Mouse (Mus musculus): ENCODE data around the gene Hnf1b. TPM values are rescaled to one million over a fixed set of nuclear protein-coding genes. Genes with fewer than 3 reads are reported as not detected.

Gene Hnf1b
- total RNA-seq, 2 experiments from 2014 or later: not detected

GRCm38 (mm10) chr11:83852501-83853211, 2.8 kb downstream of the Hnf1b start:
- DNase-seq (ENCODE audit: low spot score): no peak

- DNase-seq (ENCODE audit: low spot score): no peak
Observed at GRCm38 (mm10) chr11:83853221-83853792, 3.4 kb downstream of the Hnf1b start.

GRCm38 (mm10) chr11:83854091-83854490, 4.2 kb downstream of the Hnf1b start:
- no peak for DNase-seq (ENCODE audit: low spot score)

- no peak for DNase-seq (ENCODE audit: low spot score)
Observed at GRCm38 (mm10) chr11:83854707-83855106, 4.8 kb downstream of the Hnf1b start.

- DNase-seq (ENCODE audit: low spot score): no peak
Observed at GRCm38 (mm10) chr11:83857256-83857655, 7.4 kb downstream of the Hnf1b start.

GRCm38 (mm10) chr11:83865286-83865685, 15.4 kb downstream of the Hnf1b start:
- DNase-seq (ENCODE audit: low spot score): no peak

- DNase-seq (ENCODE audit: low spot score): no peak
Observed at GRCm38 (mm10) chr11:83867571-83867970, 17.7 kb downstream of the Hnf1b start.

- no peak for DNase-seq (ENCODE audit: low spot score)
Observed at GRCm38 (mm10) chr11:83869147-83869546, 19.3 kb downstream of the Hnf1b start.

GRCm38 (mm10) chr11:83869686-83870085, 19.8 kb downstream of the Hnf1b start:
- DNase-seq (ENCODE audit: low spot score): no peak

GRCm38 (mm10) chr11:83871780-83872554, 22.1 kb downstream of the Hnf1b start:
- no peak for DNase-seq (ENCODE audit: low spot score)

- DNase-seq (ENCODE audit: low spot score): no peak
Observed at GRCm38 (mm10) chr11:83873509-83873908, 23.6 kb downstream of the Hnf1b start.

- DNase-seq (ENCODE audit: low spot score): no peak
Observed at GRCm38 (mm10) chr11:83876630-83877029, 26.8 kb downstream of the Hnf1b start.

GRCm38 (mm10) chr11:83877765-83878164, 27.9 kb downstream of the Hnf1b start:
- DNase-seq (ENCODE audit: low spot score): no peak

- DNase-seq (ENCODE audit: low spot score): no peak
Observed at GRCm38 (mm10) chr11:83878417-83878952, 28.6 kb downstream of the Hnf1b start.

- DNase-seq (ENCODE audit: low spot score): no peak
Observed at GRCm38 (mm10) chr11:83879130-83879529, 29.3 kb downstream of the Hnf1b start.

- no peak for DNase-seq (ENCODE audit: low spot score)
Observed at GRCm38 (mm10) chr11:83881438-83881837, 31.6 kb downstream of the Hnf1b start.

- DNase-seq (ENCODE audit: low spot score): no peak
Observed at GRCm38 (mm10) chr11:83882552-83882951, 32.7 kb downstream of the Hnf1b start.

GRCm38 (mm10) chr11:83883074-83883473, 33.2 kb downstream of the Hnf1b start:
- no peak for DNase-seq (ENCODE audit: low spot score)

GRCm38 (mm10) chr11:83883812-83884211, 33.9 kb downstream of the Hnf1b start:
- DNase-seq (ENCODE audit: low spot score): no peak

GRCm38 (mm10) chr11:83885175-83885574, 35.3 kb downstream of the Hnf1b start:
- DNase-seq (ENCODE audit: low spot score): no peak

GRCm38 (mm10) chr11:83886746-83887145, 36.9 kb downstream of the Hnf1b start:
- DNase-seq (ENCODE audit: low spot score): no peak

GRCm38 (mm10) chr11:83891366-83891765, 41.5 kb downstream of the Hnf1b start:
- no peak for DNase-seq (ENCODE audit: low spot score)

All from gastrocnemius, adult 18-20 months (tissue).